Mouse (Mus musculus): ENCODE data around the gene Umod. TPM values are rescaled to one million over a fixed set of nuclear protein-coding genes. Genes with fewer than 3 reads are reported as not detected.

Gene Umod
- total RNA-seq (2012; rRNA removed) (not detected in 2 replicates), polyA plus RNA-seq (2012; ENCODE audit: insufficient read depth in 1 of 2, insufficient read length in 2 of 2, low read depth in 1 of 2, low replicate concordance in 2 of 2, missing spikeins in 1 of 2) (not detected)

DNA sequence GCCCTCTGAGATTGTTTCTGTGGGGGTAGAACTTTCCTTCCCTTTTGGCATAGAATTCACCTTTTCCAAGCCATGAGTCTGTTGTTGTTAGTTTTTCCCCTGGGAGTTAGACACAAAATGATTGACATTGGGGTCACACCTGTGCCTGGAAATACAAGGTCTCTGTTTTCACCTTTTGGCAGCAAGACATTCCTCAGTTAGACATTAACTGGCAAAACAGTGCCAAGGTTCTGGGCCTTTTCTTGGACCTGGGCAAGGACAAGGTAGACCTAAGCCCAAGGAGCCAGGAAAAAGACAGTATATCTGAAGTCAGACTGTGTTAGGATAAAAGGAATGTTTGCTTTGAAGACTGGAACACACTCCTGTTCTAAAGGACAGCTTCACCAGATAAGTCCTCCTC, at the start of gene Umod:
Gene Umod (minus strand): TSS at position 27 of the 400 bp plus-strand sequence.
- H3K9ac ChIP-seq (ENCODE audit: control insufficient read depth, low read depth, low read length, poor library complexity, severe bottlenecking): no peak within 1 kb of the TSS
- H3K9me3 ChIP-seq (replicated peaks; ENCODE audit: insufficient read depth, low read length): no peaks in the 10 kb centered on the region
- TF ChIP-seq EP300 (IDR thresholded peaks at IDR 0.05; ENCODE audit: low read depth in 1 of 2, low read length in 2 of 2): no peak
- TF ChIP-seq GATA1 (IDR thresholded peaks at IDR 0.05; ENCODE audit: low read depth, low read length): no peak
- TF ChIP-seq ZKSCAN1 (IDR thresholded peaks at IDR 0.05; ENCODE audit: low read depth, low read length): no peak
- no peak for TF ChIP-seq JUND (IDR thresholded peaks at IDR 0.05; ENCODE audit: low read depth, low read length)
- no peak for TF ChIP-seq ETS1 (IDR thresholded peaks at IDR 0.05; ENCODE audit: low read depth, low read length)
- no peak for TF ChIP-seq ELF1 (IDR thresholded peaks at IDR 0.05; ENCODE audit: low read depth, low read length)
- TF ChIP-seq MAZ (IDR thresholded peaks at IDR 0.05; ENCODE audit: low read depth, low read length): no peak
- TF ChIP-seq POLR2A (IDR thresholded peaks at IDR 0.05; ENCODE audit: control insufficient read depth in 1 of 2, insufficient read depth in 1 of 2, low read depth in 1 of 2, low read length in 2 of 2, poor library complexity in 1 of 2): no peak
- TF ChIP-seq E2F4 (IDR thresholded peaks at IDR 0.05; ENCODE audit: borderline replicate concordance, low read depth, low read length): no peak
- TF ChIP-seq TCF12 (IDR thresholded peaks at IDR 0.05; ENCODE audit: low read depth, low read length): no peak
- TF ChIP-seq ZNF384 (IDR thresholded peaks at IDR 0.05; ENCODE audit: low read depth, low read length): no peak
- no peaks in the 10 kb centered on the region for H3K4me1 ChIP-seq (ENCODE audit: control insufficient read depth in 1 of 2, insufficient read depth in 2 of 2, low read length in 2 of 2)
- no peaks in the 10 kb centered on the region for H3K27me3 ChIP-seq (ENCODE audit: control insufficient read depth in 1 of 2, insufficient read depth in 2 of 2, low read length in 2 of 2)
- no peak for DNase-seq (ENCODE audit: low read depth, low spot score)
- H3K79me2 ChIP-seq (ENCODE audit: control insufficient read depth, insufficient read depth, low read length, poor library complexity): no peaks in the 10 kb centered on the region
- H3K36me3 ChIP-seq (ENCODE audit: control insufficient read depth in 1 of 2, insufficient read depth in 2 of 2, low read length in 2 of 2): no peaks in the 10 kb centered on the region
- H3K27ac ChIP-seq (ENCODE audit: control insufficient read depth, low read depth, low read length): no peak within 1 kb of the TSS
- no peak within 1 kb of the TSS for H3K4me3 ChIP-seq (ENCODE audit: control insufficient read depth in 1 of 2, insufficient read depth in 1 of 2, low read depth in 2 of 2, low read length in 2 of 2)

DNA sequence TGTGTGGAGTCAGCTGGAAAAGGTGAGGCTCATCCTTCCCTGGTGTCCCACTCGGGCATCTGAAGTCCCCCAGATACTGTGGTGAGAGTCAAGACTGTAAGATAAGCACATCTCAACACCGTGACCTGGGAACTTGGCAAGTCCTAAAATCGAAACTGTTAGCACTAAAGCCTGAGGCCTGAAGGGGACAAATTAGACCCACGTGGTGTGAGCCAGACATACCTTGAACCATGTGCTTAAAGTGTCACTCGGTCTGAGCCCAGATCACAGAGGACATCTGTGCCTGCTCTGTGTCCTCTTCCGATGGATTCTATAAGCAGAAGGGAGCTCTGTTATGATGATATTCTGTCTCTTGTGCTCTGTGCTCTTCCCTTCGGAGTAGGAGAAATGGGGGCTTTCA, 49.5 kb upstream of the Umod start:
- no peaks in the 10 kb centered on the region for H3K79me2 ChIP-seq (ENCODE audit: control insufficient read depth, insufficient read depth, low read length, poor library complexity)
- no peak for DNase-seq (ENCODE audit: low read depth, low spot score)
- TF ChIP-seq USF2 (IDR thresholded peaks at IDR 0.05; ENCODE audit: borderline replicate concordance in 1 of 2, insufficient read depth in 1 of 2, low read depth in 1 of 2, low read length in 2 of 2): no peak
- TF ChIP-seq MYC (IDR thresholded peaks at IDR 0.05; ENCODE audit: low read depth, low read length): no peak
- TF ChIP-seq TBP (IDR thresholded peaks at IDR 0.05; ENCODE audit: low read depth, low read length): no peak
- H3K27ac ChIP-seq (ENCODE audit: control insufficient read depth, low read depth, low read length): no peak overlapping the region
- H3K9ac ChIP-seq (ENCODE audit: control insufficient read depth, low read depth, low read length, poor library complexity, severe bottlenecking): no peak overlapping the region
- no peaks in the 10 kb centered on the region for H3K9me3 ChIP-seq (replicated peaks; ENCODE audit: insufficient read depth, low read length)
- H3K4me3 ChIP-seq (ENCODE audit: control insufficient read depth in 1 of 2, insufficient read depth in 1 of 2, low read depth in 2 of 2, low read length in 2 of 2): no peak overlapping the region
- no peaks in the 10 kb centered on the region for H3K36me3 ChIP-seq (ENCODE audit: control insufficient read depth in 1 of 2, insufficient read depth in 2 of 2, low read length in 2 of 2)
- no peaks in the 10 kb centered on the region for H3K4me1 ChIP-seq (ENCODE audit: control insufficient read depth in 1 of 2, insufficient read depth in 2 of 2, low read length in 2 of 2)
- H3K27me3 ChIP-seq (ENCODE audit: control insufficient read depth in 1 of 2, insufficient read depth in 2 of 2, low read length in 2 of 2): no peaks in the 10 kb centered on the region

DNA sequence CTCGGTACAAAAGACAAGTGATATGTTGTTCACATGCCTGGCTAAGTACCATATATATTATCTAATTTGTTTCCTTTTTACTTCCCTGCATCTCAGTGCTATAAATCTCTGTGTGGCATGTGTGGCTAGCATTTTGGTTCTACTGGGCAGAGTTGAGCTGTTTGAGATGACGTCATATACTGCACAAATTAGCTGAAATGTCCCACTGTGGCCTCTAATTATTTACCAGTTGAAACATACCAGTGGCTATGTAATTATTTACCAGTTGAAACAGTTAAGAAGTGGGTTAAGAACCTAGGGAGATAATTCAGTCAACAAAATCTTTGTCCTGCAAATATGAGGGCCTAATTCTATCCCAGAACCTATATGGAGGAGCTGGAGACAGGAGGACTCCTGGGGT, 48.5 kb upstream of the Umod start:
- DNase-seq (ENCODE audit: low read depth, low spot score): no peak
- H3K36me3 ChIP-seq (ENCODE audit: control insufficient read depth in 1 of 2, insufficient read depth in 2 of 2, low read length in 2 of 2): no peaks in the 10 kb centered on the region
- H3K9ac ChIP-seq (ENCODE audit: control insufficient read depth, low read depth, low read length, poor library complexity, severe bottlenecking): no peak overlapping the region
- TF ChIP-seq BHLHE40 (IDR thresholded peaks at IDR 0.05; ENCODE audit: borderline replicate concordance, low read depth, low read length) (no peak), EP300 (IDR thresholded peaks at IDR 0.05; ENCODE audit: low read depth in 1 of 2, low read length in 2 of 2) (no peak), RCOR1 (IDR thresholded peaks at IDR 0.05; ENCODE audit: low read depth, low read length) (no peak), ZC3H11A (IDR thresholded peaks at IDR 0.05; ENCODE audit: low read depth, low read length) (no peak), USF1 (IDR thresholded peaks at IDR 0.05; ENCODE audit: low read depth, low read length) (no peak), MXI1 (IDR thresholded peaks at IDR 0.05; ENCODE audit: low read depth, low read length) (no peak), RAD21 (IDR thresholded peaks at IDR 0.05; ENCODE audit: low read depth, low read length) (no peak), MAFK (IDR thresholded peaks at IDR 0.05; ENCODE audit: borderline replicate concordance, low read depth, low read length) (no peak), MAX (IDR thresholded peaks at IDR 0.05; ENCODE audit: low read length) (no peak), ETS1 (IDR thresholded peaks at IDR 0.05; ENCODE audit: low read depth, low read length) (no peak), HCFC1 (IDR thresholded peaks at IDR 0.05; ENCODE audit: low read depth, low read length) (no peak)
- no peak overlapping the region for H3K4me3 ChIP-seq (ENCODE audit: control insufficient read depth in 1 of 2, insufficient read depth in 1 of 2, low read depth in 2 of 2, low read length in 2 of 2)
- no peaks in the 10 kb centered on the region for H3K27me3 ChIP-seq (ENCODE audit: control insufficient read depth in 1 of 2, insufficient read depth in 2 of 2, low read length in 2 of 2)
- H3K4me1 ChIP-seq (ENCODE audit: control insufficient read depth in 1 of 2, insufficient read depth in 2 of 2, low read length in 2 of 2): no peaks in the 10 kb centered on the region
- H3K27ac ChIP-seq (ENCODE audit: control insufficient read depth, low read depth, low read length): no peak overlapping the region
- no peaks in the 10 kb centered on the region for H3K79me2 ChIP-seq (ENCODE audit: control insufficient read depth, insufficient read depth, low read length, poor library complexity)
- H3K9me3 ChIP-seq (replicated peaks; ENCODE audit: insufficient read depth, low read length): no peaks in the 10 kb centered on the region
